Comparison of ENCODE assay signal across 19 mouse cellular contexts in genomic region chr11:8632163-8632562, GRCm38 (mm10). TPM values are rescaled to one million over a fixed set of nuclear protein-coding genes. Genes with fewer than 3 reads are reported as not detected.
DNase-seq lines count a peak whose midpoint lies in the region; ATAC-seq and TF ChIP-seq lines count a peak whose summit lies in the region.
"Had no signal": no experiment of that assay in that cellular context is flagged by ENCODE, and none has a peak within 500 bp of the region (broad histone marks: within the 10 kb centered on the region; RNA-seq: fewer than 3 reads in every experiment).

No protein-coding gene starts in this region.

- no peaks in the 10 kb centered on the region for H3K9me3 ChIP-seq in liver, embryonic 11.5 days (ENCODE audit: control insufficient read depth, low read length)
- H3K9me3 ChIP-seq in ES-E14 (ENCODE audit: control insufficient read depth, insufficient read depth, low read depth, low read length): no peaks in the 10 kb centered on the region
- H3K9me3 ChIP-seq: embryonic facial prominence, embryonic 13.5 days; hindbrain, embryonic 10.5 days; lung, embryonic 15.5 days; midbrain, embryonic 12.5 days; neural tube, embryonic 13.5 days had no signal

- TF ChIP-seq CTCF in liver, adult 2 months (IDR thresholded peaks at IDR 0.05; ENCODE audit: low read depth, low read length): no peak
- TF ChIP-seq CTCF in brain, embryonic 14.5 days (IDR thresholded peaks at IDR 0.05; ENCODE audit: borderline replicate concordance, extremely low read depth, insufficient read depth, insufficient read length): no peak

- H3K4me3 ChIP-seq in liver, adult 2 months (ENCODE audit: insufficient read depth, low read depth, low read length): no peak overlapping the region
- no peak overlapping the region for H3K4me3 ChIP-seq in liver, embryonic 11.5 days (ENCODE audit: low read depth, low read length)
- H3K4me3 ChIP-seq in ES-E14 (ENCODE audit: insufficient read depth in 1 of 2, low read depth in 1 of 2, low read length in 2 of 2, poor library complexity in 1 of 2, severe bottlenecking in 1 of 2): no peak overlapping the region
- H3K4me3 ChIP-seq: embryonic facial prominence, embryonic 13.5 days; hindbrain, embryonic 10.5 days; lung, embryonic 15.5 days; midbrain, embryonic 12.5 days; neural tube, embryonic 13.5 days had no signal

- TF ChIP-seq POLR2A in liver, adult 2 months (IDR thresholded peaks at IDR 0.05; ENCODE audit: extremely low read depth, insufficient read depth, low read length): no peak
- no peak for TF ChIP-seq POLR2A in brain, embryonic 14.5 days (IDR thresholded peaks at IDR 0.05; ENCODE audit: borderline replicate concordance, extremely low read depth, insufficient read depth, insufficient read length, poor library complexity, severe bottlenecking)

- H3K27ac ChIP-seq in liver, adult 2 months (replicated peaks; ENCODE audit: insufficient read depth, low read depth, low read length): no peak overlapping the region
- no peak overlapping the region for H3K27ac ChIP-seq in liver, embryonic 11.5 days (ENCODE audit: low read depth, low read length)
- peak overlapping the region; percentile 24; the same call in 1 of the 2 replicates for H3K27ac ChIP-seq in ES-E14 (ENCODE audit: insufficient read depth, low read depth, low read length, poor library complexity, severe bottlenecking)
- H3K27ac ChIP-seq: embryonic facial prominence, embryonic 13.5 days; hindbrain, embryonic 10.5 days; lung, embryonic 15.5 days; midbrain, embryonic 12.5 days; neural tube, embryonic 13.5 days had no signal

- in situ Hi-C loops in ES-E14 (cut with MboI; ENCODE audit: low sequenced_read_pairs in 2 of 2, unreplicated experiment in 2 of 2): no loop called here

- no peaks in the 10 kb centered on the region for H3K36me3 ChIP-seq in liver, adult 2 months (ENCODE audit: control insufficient read depth, insufficient read depth, low read length)
- no peaks in the 10 kb centered on the region for H3K36me3 ChIP-seq in liver, embryonic 11.5 days (ENCODE audit: control insufficient read depth, insufficient read depth, low read length)
- no peaks in the 10 kb centered on the region; the same call in 1 of the 2 replicates for H3K36me3 ChIP-seq in ES-E14 (ENCODE audit: control insufficient read depth, insufficient read depth, low read length, poor library complexity, severe bottlenecking)
- H3K36me3 ChIP-seq: hindbrain, embryonic 10.5 days; lung, embryonic 15.5 days; midbrain, embryonic 12.5 days; neural tube, embryonic 13.5 days had no signal

- H3K9ac ChIP-seq in liver, adult 2 months (ENCODE audit: low read depth, low read length): no peak overlapping the region
- no peak overlapping the region for H3K9ac ChIP-seq in liver, embryonic 11.5 days (ENCODE audit: low read depth, low read length)
- H3K9ac ChIP-seq in ES-E14 (ENCODE audit: insufficient read depth, low read depth, low read length, poor library complexity, severe bottlenecking): no peak overlapping the region
- H3K9ac ChIP-seq: embryonic facial prominence, embryonic 13.5 days; lung, embryonic 15.5 days; midbrain, embryonic 12.5 days; neural tube, embryonic 13.5 days had no signal

- peak; percentile 56 for DNase-seq in kidney, adult 11 months
- no peak for DNase-seq in kidney, postnatal 4 days
- peak; percentile 66 for DNase-seq in liver, adult 2 months (ENCODE audit: extremely low read depth, low read depth, low spot score)
- DNase-seq in liver, embryonic 11.5 days (ENCODE audit: low spot score): no peak
- DNase-seq in ES-E14 (ENCODE audit: low read depth, low spot score): no peak
- DNase-seq in brain, embryonic 14.5 days (ENCODE audit: low read depth): peak; percentile 67
- DNase-seq in left cerebral cortex, adult 8-10 months (ENCODE audit: low spot score in 2 of 2): no peak
- DNase-seq: adrenal gland, postnatal 25 days; cerebellum, adult 11-12 months; cerebellum, postnatal 14 days; gastrocnemius, postnatal 25 days; right cerebral cortex, adult 18-20 months had no signal

- H3K27me3 ChIP-seq in liver, adult 2 months (ENCODE audit: control insufficient read depth, insufficient read depth, low read length): no peaks in the 10 kb centered on the region
- H3K27me3 ChIP-seq in liver, embryonic 11.5 days (replicated peaks; ENCODE audit: control insufficient read depth, insufficient read depth, low read length): no peaks in the 10 kb centered on the region
- H3K27me3 ChIP-seq: embryonic facial prominence, embryonic 13.5 days; lung, embryonic 15.5 days; midbrain, embryonic 12.5 days; Patski had no signal

- H3K4me1 ChIP-seq in liver, adult 2 months (ENCODE audit: control insufficient read depth, insufficient read depth, low read length): peaks cover 18% of the 10 kb centered on the region; the same call in 1 of the 2 replicates
- peaks cover 28% of the 10 kb centered on the region for H3K4me1 ChIP-seq in liver, embryonic 11.5 days (replicated peaks; ENCODE audit: control insufficient read depth, insufficient read depth, low read length)
- peaks cover 25 to 48% of the 10 kb centered on the region in 2 experiments for H3K4me1 ChIP-seq in ES-E14 (ENCODE audit: control insufficient read depth in 2 of 2, insufficient read depth in 2 of 2, low read length in 2 of 2, poor library complexity in 1 of 2)
- H3K4me1 ChIP-seq: midbrain, embryonic 12.5 days had no signal

- no peak overlapping the region for H3K4me2 ChIP-seq in liver, embryonic 11.5 days
- H3K4me2 ChIP-seq: embryonic facial prominence, embryonic 13.5 days; lung, embryonic 15.5 days; midbrain, embryonic 12.5 days; neural tube, embryonic 13.5 days had no signal

- 60% methylated on average over 5 of the region's 5 CpGs for WGBS in liver, adult 2 months
- 89% methylated on average over 5 of the region's 5 CpGs for WGBS in liver, embryonic 11.5 days

- H3K79me2 ChIP-seq in liver, adult 2 months (ENCODE audit: control insufficient read depth, insufficient read depth, low read length): peaks cover 7% of the 10 kb centered on the region; the same call in 1 of the 2 replicates

- ATAC-seq in liver, embryonic 11.5 days (replicated peaks; ENCODE audit: low FRiP score): no peak
- ATAC-seq: activated CD4-positive, CD25-positive, alpha-beta regulatory T cell, adult 4 months; Patski had no signal

TF ChIP-seq in ES-E14, 5 proteins besides CTCF, POLR2A, EP300 and RAD21:
- TF ChIP-seq HCFC1 (IDR thresholded peaks at IDR 0.05; ENCODE audit: borderline replicate concordance, insufficient read depth, low read length) (no peak), ZNF384 (IDR thresholded peaks at IDR 0.05; ENCODE audit: low read depth, low read length) (no peak), CHD2 (IDR thresholded peaks at IDR 0.05; ENCODE audit: low read depth, low read length) (no peak), ZC3H11A (IDR thresholded peaks at IDR 0.05; ENCODE audit: borderline replicate concordance, low read depth, low read length) (no peak), MAFK (IDR thresholded peaks at IDR 0.05; ENCODE audit: insufficient read depth, low read depth, low read length) (no peak)
TF ChIP-seq in ES-E14: peak in this region for 0.

RNA-seq across cellular contexts. Expression of gene Tns3, which starts 32.2 kb away (rescaled TPM):
- total RNA-seq in liver, adult 2 months (2014; rRNA removed): 15.3 and 19.7 TPM in 2 replicates
- 12.8 and 14.6 TPM in 2 replicates for polyA plus RNA-seq in liver, adult 2 months (2012; rRNA removed)
- polyA plus RNA-seq in liver, embryonic 11.5 days (2014; fragmentation: Nextera tagmentation; extraction: Ambion mirVana): 9.8 and 10.2 TPM in 2 replicates
- total RNA-seq in ES-E14 (2012; rRNA removed): 111 and 133 TPM in 2 replicates
- 7.3 and 12.1 TPM in 2 replicates for polyA plus RNA-seq in brain, embryonic 14.5 days (2012; rRNA removed)
- total RNA-seq in left cerebral cortex, adult 8-10 months (2022): 10 to 100 TPM; 37.0 to 47.0 (median 41.1) TPM

Comparison
In these comparisons a context has a peak if more than half of its experiments do, and no peak if none do; other contexts are left out.
1. DNase-seq: peak in kidney, adult 11 months (single experiment), liver, adult 2 months (single experiment) and brain, embryonic 14.5 days (single experiment); none in kidney, postnatal 4 days (0 of 2), liver, embryonic 11.5 days (single experiment), ES-E14 (single experiment) and left cerebral cortex, adult 8-10 months (0 of 2).